Mouse (Mus musculus) adrenal gland, postnatal 4 days (tissue): ENCODE data around the gene Prrg1. TPM values are rescaled to one million over a fixed set of nuclear protein-coding genes. Genes with fewer than 3 reads are reported as not detected.
"Not testable (repeated sequence)": the region's sequence is repeated elsewhere in the genome, so short reads cannot be mapped to it uniquely, and the experiment has no call there.

Experiments used
- DNase-seq, 2 experiments: peaks; one replicate each; pipeline ENCODE4 v3.0.0; 2021 to 2022; ENCODE audit warnings: low spot score in 2 of 2, mixed read lengths in 2 of 2
- long read RNA-seq, 2 experiments: library from polyadenylated mRNA; stranded (forward); transcript quantifications; one replicate each; pipeline ENCODE4 v2.0.0; 2021
- total RNA-seq, 2 experiments: library from RNA; stranded (reverse); gene quantifications; 2 replicates each; pipeline ENCODE4 v1.2.3; 2021

Prrg1 gene
- total RNA-seq, result 1 to 10 TPM; 7.4 to 9.3 TPM
- long read RNA-seq, experiment 1, result 0 reads
- long read RNA-seq, experiment 2, partial matches to known transcripts, result 0 of 1 reads
- long read RNA-seq, experiment 2, other reads (novel, unspliced or antisense), result 1 of 1 reads

GRCm38 (mm10) chrX:78583202-78584004, at the start of gene Prrg1:
Gene Prrg1 (minus strand): TSS chrX:78583896.
- peak; percentile 26 to 49 for DNase-seq

DNA sequence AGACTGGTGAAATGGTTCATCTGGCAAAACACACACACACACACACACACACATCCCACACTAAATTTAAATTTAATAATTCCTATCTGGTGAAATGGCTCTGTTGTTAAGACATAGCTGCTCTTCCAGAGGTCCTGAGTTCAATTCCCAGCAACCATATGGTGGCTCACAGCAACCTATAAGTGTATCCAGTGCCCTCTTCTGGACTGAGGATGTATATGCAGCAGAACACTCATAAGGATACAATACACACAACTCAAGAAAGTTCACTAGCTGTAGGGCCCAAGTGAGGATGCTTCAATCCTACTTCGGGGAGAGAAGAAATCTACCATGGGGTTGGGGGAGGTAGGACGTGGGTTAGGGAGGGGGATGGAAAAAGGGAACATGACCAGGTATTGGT, 22.1 kb upstream of the Prrg1 start:
- no peak for DNase-seq

DNA sequence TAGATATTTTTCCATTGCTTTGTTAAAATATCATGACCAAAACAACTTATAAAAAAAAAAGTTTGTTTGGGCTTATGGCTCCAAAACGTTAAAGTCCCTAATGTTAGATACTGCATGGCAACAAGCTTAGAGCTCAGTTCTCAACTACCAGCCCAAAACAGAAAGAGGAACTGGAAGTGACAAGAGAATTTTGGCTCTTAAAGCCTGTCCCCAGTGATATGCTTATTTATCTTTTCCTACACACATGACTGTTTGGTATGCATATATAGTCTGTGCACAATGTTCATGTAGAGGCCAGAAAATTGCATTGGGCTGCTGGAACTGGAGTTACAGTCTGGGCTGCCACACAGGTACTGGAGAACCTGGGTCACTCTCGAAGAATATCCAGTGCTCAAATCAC, 9.4 kb upstream of the Prrg1 start:
- DNase-seq, result no peak

DNA sequence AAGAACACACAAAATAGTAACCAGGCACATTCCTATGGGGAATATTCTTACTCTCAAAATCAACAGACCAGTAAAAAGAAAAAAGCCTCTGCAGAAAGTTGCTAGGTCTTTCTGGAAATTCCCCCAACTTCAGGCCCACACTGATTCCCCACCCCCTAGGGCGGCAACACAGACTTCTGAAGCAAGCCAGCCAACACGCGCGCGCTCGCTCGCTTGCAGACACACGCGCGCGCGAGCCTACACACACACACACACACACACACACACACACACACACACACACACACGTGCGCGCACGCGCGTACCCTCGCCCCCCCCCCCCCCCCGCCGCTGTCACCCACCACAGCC, 868 bp downstream of the Prrg1 start:
- peak; percentile 6 to 20 for DNase-seq

- no peak for DNase-seq
These were observed 20.2 kb downstream of the Prrg1 start for GRCm38 (mm10) chrX:78563451-78563850.

- no peak for DNase-seq
These were observed 30.3 kb downstream of the Prrg1 start for GRCm38 (mm10) chrX:78553399-78553798.

DNA sequence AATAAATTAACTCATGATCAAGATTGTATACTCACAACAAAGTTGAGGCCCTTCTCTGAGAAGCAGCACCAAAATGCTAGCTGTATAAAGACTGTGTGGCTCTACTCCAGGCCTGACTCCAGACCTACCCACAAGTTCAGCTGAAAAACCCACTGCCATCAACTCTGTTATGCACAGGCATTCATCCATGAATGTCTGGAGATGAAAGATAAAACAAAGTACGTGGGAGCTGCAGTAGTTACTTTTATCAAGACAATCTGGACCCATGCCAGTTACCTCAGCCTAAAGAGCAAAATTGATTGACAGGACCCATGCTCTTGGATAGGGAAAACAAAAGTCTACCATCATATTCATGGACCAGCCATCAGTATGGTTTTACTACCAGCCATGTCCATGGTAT, 31.0 kb downstream of the Prrg1 start:
- DNase-seq, result no peak

GRCm38 (mm10) chrX:78547696-78548095, 36.0 kb downstream of the Prrg1 start:
- DNase-seq, result no peak

GRCm38 (mm10) chrX:78539734-78540133, 44.0 kb downstream of the Prrg1 start:
- DNase-seq, result no peak

DNA sequence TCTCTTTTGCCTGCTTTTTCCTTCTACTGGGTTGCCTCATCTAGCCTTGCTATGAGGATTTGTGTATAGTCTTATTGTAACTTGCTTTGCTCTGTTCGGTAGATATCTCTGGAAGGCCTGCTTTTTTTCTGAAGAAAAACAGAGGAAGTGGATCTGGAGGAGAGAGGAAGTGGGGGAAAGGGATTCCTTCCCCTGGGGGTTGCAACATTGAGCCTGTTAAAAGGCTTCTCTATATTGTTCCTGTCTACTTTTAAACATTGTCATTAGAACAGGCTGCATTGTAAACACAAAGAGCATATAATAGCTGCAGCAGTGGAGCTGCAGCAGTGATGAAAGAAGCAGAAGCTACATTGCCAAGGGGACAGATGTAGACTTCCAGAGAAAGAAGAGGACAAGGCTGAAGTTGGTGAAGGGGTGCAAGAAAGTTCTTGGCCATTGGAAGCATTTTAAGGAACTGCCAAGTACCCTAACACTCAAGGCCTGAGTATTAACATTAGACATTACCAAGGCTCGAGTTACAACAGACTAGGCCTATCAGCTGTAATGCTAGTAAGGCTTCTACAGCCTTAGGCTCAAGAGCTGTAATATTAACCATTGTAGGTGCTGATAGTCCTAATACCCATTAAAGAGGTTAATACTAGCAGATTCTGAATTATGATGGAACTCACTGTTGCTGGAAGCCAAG, 44.9 kb downstream of the Prrg1 start:
- DNase-seq, result no peak

DNA sequence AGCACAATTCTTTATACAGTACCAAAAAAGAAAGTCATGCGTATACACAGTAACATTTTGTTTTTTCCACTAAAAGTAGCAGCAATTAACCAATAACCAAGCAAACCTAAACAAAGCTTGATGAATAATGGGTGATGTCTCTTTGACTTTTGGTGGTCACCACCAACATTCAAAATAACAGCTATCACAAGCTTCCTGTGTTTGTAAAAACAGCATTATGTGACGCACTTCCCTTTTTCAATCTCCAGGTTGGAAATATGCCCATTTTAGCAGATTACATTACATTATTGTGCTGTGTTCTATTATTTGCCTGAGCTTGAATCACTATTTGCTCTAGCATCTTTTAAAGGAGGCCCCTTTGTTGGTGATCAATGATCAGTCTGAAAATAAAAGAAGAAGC, 65.4 kb downstream of the Prrg1 start:
- no peak for DNase-seq

DNA sequence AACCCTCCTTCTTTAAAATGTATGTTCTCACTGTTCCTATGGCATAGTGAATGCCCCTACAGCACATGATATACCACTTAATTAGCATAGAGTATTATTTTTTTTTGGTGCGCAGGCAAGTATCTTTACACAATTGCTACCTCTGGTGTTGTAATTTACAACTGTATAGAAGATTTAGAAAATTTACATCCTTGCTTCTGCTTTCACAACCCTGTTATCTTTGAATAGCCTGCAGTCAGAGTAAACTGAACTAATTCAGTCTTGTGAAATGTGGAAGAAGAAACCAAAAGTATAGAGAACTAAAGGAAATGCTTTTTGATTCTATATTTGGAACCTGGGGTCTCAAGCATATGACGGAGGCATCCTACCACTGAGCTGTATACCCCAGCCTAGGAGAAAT, 100.7 kb downstream of the Prrg1 start:
- DNase-seq, result no peak

GRCm38 (mm10) chrX:78479710-78480109, 104.0 kb downstream of the Prrg1 start:
- DNase-seq, result no peak

DNA sequence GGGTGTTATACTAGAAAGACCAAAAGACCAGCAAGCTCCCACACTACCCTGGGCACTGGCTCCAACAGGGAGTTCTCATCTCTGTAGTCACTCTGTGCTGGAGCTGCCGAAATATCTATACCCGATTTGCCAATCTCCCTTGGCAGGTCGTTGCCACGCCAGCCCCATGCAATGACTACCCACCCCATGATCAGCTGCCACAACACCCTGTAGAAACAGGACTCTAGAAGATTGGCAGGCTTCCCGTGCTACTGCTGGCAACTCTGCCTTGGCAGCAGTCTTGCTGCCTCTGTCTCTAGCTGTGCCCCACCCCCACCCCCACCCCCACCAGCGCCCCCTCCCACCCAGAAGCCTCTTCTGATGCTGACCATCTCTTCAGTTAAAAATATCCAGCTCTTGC, 149.3 kb downstream of the Prrg1 start:
- DNase-seq, result no peak

DNA sequence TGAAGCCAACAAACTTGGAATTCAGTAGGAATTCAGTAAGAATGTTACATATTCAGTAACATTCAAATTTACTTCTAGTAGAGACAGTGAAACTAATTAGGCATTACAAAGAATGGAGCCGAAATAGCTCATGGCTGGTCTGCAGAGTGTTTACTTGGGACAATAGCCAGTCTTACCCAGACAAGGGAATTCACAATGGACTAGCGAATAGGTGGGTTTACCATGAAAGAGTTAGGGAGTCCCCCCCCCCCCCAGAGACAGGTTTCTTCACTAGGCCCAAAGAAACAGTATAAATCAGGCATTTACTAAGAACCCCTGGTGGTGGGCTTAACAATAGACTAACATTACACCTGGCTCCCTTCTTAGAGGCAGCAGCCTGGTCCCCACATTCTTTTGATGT, 180.3 kb downstream of the Prrg1 start:
- not testable (repeated sequence) for DNase-seq

Other genes with a start within 250 kb of the Prrg1 start
- gene 4930480E11Rik, start 214.3 kb downstream of the Prrg1 start, total RNA-seq, result not detected
- not detected for gene Fam47c, start 153.9 kb upstream of the Prrg1 start, total RNA-seq